Mouse (Mus musculus) heart, postnatal 0 days (tissue): ENCODE results near the gene Capzb.

ENCODE experiments used
- CTCF ChIP-seq: IDR thresholded peaks from 2 replicates; pipeline ENCODE4 v1.5.1; 2016; ENCODE audit warnings: antibody characterized with exemption, control low read depth, low read depth
- EP300 ChIP-seq: IDR thresholded peaks from 2 replicates; pipeline ENCODE4 v1.6.1; 2016; ENCODE audit warnings: antibody characterized with exemption, low read depth

- TF ChIP-seq CTCF: no peak
- no peak for TF ChIP-seq EP300
Observed at GRCm38 (mm10) chr4:139248736-139249135, 56.0 kb downstream of the Capzb start.
